Mouse (Mus musculus) hindbrain, embryonic 13.5 days (tissue): ENCODE results near the gene B4galt2. TPM values are rescaled to one million over a fixed set of nuclear protein-coding genes. Genes with fewer than 3 reads are reported as not detected.
A peak's percentile ranks its signal among the peaks of the same experiment; 100 is the strongest.

ENCODE experiments used
- ATAC-seq: fragments of 200-750 bp; cut with Nextera tagmentation; 2 replicates; pipeline ENCODE4 v1.8.0; 2017; ENCODE audit warnings: moderate TSS enrichment; ENCODE audit not compliant: low FRiP score
- H3K27ac ChIP-seq: fragments of 300-500 bp; sonication (generic); 2 replicates; pipeline ENCODE4 v1.5.1; 2015; ENCODE audit warnings: inconsistent platforms, mild to moderate bottlenecking, moderate library complexity
- H3K27me3 ChIP-seq: fragments of 300-500 bp; sonication (generic); 2 replicates; pipeline ENCODE4 v1.6.1; 2015; ENCODE audit warnings: mild to moderate bottlenecking, inconsistent platforms
- H3K36me3 ChIP-seq: fragments of 300-500 bp; sonication (generic); 2 replicates; pipeline ENCODE4 v1.6.1; 2015; ENCODE audit warnings: mild to moderate bottlenecking, inconsistent platforms
- H3K4me1 ChIP-seq: fragments of 300-500 bp; sonication (generic); replicated peaks from 2 replicates; pipeline ENCODE4 v1.6.1; 2015; ENCODE audit warnings: inconsistent platforms
- H3K4me2 ChIP-seq: fragments of 300-500 bp; sonication (generic); 2 replicates; pipeline ENCODE4 v1.6.1; 2015; ENCODE audit warnings: inconsistent platforms, mild to moderate bottlenecking, moderate library complexity
- H3K4me3 ChIP-seq: fragments of 300-500 bp; sonication (generic); 2 replicates; pipeline ENCODE4 v1.5.1; 2015; ENCODE audit warnings: mild to moderate bottlenecking, inconsistent platforms
- H3K9ac ChIP-seq: fragments of 300-500 bp; sonication (generic); 2 replicates; pipeline ENCODE4 v1.6.1; 2015; ENCODE audit warnings: mild to moderate bottlenecking, inconsistent platforms
- H3K9me3 ChIP-seq: fragments of 300-500 bp; sonication (generic); 2 replicates; pipeline ENCODE4 v1.6.1; 2016; ENCODE audit warnings: inconsistent platforms
- WGBS: fragments of 180-500 bp; shearing (Covaris S2); methylation state at CpG from one replicate; pipeline ENCODE4 v1.1.7; 2015; 5-methylcytosine and 5-hydroxymethylcytosine counted together
- polyA plus RNA-seq: library from polyadenylated mRNA; unstranded; fragments of >200 nt; fragmentation: Nextera tagmentation; extraction: Ambion mirVana; gene quantifications from 2 replicates; pipeline ENCODE4 v1.2.1, GENCODE M21; 2015

Gene B4galt2
- polyA plus RNA-seq, 1 experiment from 2014 or later, result 45.2 TPM

GRCm38 (mm10) chr4:117917402-117917801 is 34.1 kb upstream of the B4galt2 start:
- H3K36me3 ChIP-seq, result peaks cover under 1% of the 10 kb centered on the region; the same call in 1 of the 2 replicates
- no peak overlapping the region for H3K4me2 ChIP-seq
- no peak overlapping the region for H3K27ac ChIP-seq
- H3K27me3 ChIP-seq, result peaks cover 1% of the 10 kb centered on the region; the same call in 1 of the 2 replicates
- no peak overlapping the region for H3K4me3 ChIP-seq
- H3K9me3 ChIP-seq, result no peaks in the 10 kb centered on the region
- no peak overlapping the region for H3K9ac ChIP-seq
- 91% methylated on average over 4 of the region's 4 CpGs for WGBS
- peaks cover 27% of the 10 kb centered on the region for H3K4me1 ChIP-seq
- no peak for ATAC-seq

- ATAC-seq, result no peak
- 86% methylated on average over 5 of the region's 5 CpGs for WGBS
- peaks cover 37% of the 10 kb centered on the region for H3K4me1 ChIP-seq
- H3K4me3 ChIP-seq, result 0 out of 2 replicates have a peak overlapping the region, but pooled peaks have one; percentile 92
- no peak overlapping the region for H3K9ac ChIP-seq
- peak overlapping the region; percentile 100; the same call in 1 of the 2 replicates for H3K4me2 ChIP-seq
- no peaks in the 10 kb centered on the region for H3K27me3 ChIP-seq
- no peak overlapping the region for H3K27ac ChIP-seq
- no peaks in the 10 kb centered on the region for H3K9me3 ChIP-seq
- peaks cover 11% of the 10 kb centered on the region for H3K36me3 ChIP-seq
Measured at GRCm38 (mm10) chr4:117916386-117916785, 33.1 kb upstream of the B4galt2 start.

- Histone ChIP-seq H3K4me3 (peak overlapping the region; percentile 92), H3K4me2 (peak overlapping the region; percentile 100), H3K9me3 (no peaks in the 10 kb centered on the region), H3K9ac (peak overlapping the region; percentile 97), H3K27me3 (no peaks in the 10 kb centered on the region), H3K27ac (peak overlapping the region; percentile 88), H3K4me1 (peaks cover 45% of the 10 kb centered on the region), H3K36me3 (peaks cover 19% of the 10 kb centered on the region)
- ATAC-seq, result no peak
- WGBS, result 5% methylated on average over 19 of the region's 19 CpGs
Measured at GRCm38 (mm10) chr4:117915489-117916105, 32.3 kb upstream of the B4galt2 start.

GRCm38 (mm10) chr4:117914591-117915442 is 31.5 kb upstream of the B4galt2 start, which contains the start of gene Ipo13:
TSS of gene Ipo13 (minus strand) at chr4:117914999.
- Histone ChIP-seq H3K27me3 (no peaks in the 10 kb centered on the region), H3K4me1 (peaks cover 52% of the 10 kb centered on the region), H3K4me2 (peak within 1 kb of the TSS; percentile 100), H3K36me3 (peaks cover 21% of the 10 kb centered on the region), H3K9ac (peak within 1 kb of the TSS; percentile 97), H3K27ac (peak within 1 kb of the TSS; percentile 88), H3K4me3 (peak within 1 kb of the TSS; percentile 92), H3K9me3 (no peaks in the 10 kb centered on the region)
- under 1% methylated on average over 61 of the region's 61 CpGs for WGBS
- peak; percentile 95 for ATAC-seq

GRCm38 (mm10) chr4:117914031-117914430 is 30.7 kb upstream of the B4galt2 start:
- Histone ChIP-seq H3K9ac (peak overlapping the region; percentile 97), H3K27me3 (no peaks in the 10 kb centered on the region), H3K4me3 (peak overlapping the region; percentile 92), H3K27ac (no peak overlapping the region; the same call in 1 of the 2 replicates), H3K36me3 (peaks cover 21% of the 10 kb centered on the region), H3K4me2 (peak overlapping the region; percentile 100), H3K9me3 (no peaks in the 10 kb centered on the region), H3K4me1 (peaks cover 60% of the 10 kb centered on the region)
- peak; percentile 7; the same call in 1 of the 2 replicates for ATAC-seq
- WGBS, result 15% methylated on average over 8 of the region's 8 CpGs

GRCm38 (mm10) chr4:117913421-117913820 is 30.1 kb upstream of the B4galt2 start:
- Histone ChIP-seq H3K4me2 (peak overlapping the region; percentile 100), H3K27ac (no peak overlapping the region), H3K4me1 (peaks cover 66% of the 10 kb centered on the region), H3K27me3 (no peaks in the 10 kb centered on the region), H3K36me3 (peaks cover 21% of the 10 kb centered on the region), H3K9me3 (no peaks in the 10 kb centered on the region), H3K9ac (peak overlapping the region; percentile 97), H3K4me3 (peak overlapping the region; percentile 92)
- no peak for ATAC-seq
- WGBS, result 43% methylated on average over 3 of the region's 3 CpGs

- no peaks in the 10 kb centered on the region for H3K27me3 ChIP-seq
- H3K4me1 ChIP-seq, result peaks cover 73% of the 10 kb centered on the region
- peaks cover 21% of the 10 kb centered on the region for H3K36me3 ChIP-seq
- no peak for ATAC-seq
- H3K4me3 ChIP-seq, result peak overlapping the region; percentile 92
- H3K9ac ChIP-seq, result peak overlapping the region; percentile 97
- H3K27ac ChIP-seq, result no peak overlapping the region; the same call in 1 of the 2 replicates
- H3K4me2 ChIP-seq, result peak overlapping the region; percentile 100
- H3K9me3 ChIP-seq, result no peaks in the 10 kb centered on the region
- 62% methylated on average over 7 of the region's 7 CpGs for WGBS
Measured at GRCm38 (mm10) chr4:117912685-117913273, 29.5 kb upstream of the B4galt2 start.

- H3K4me1 ChIP-seq, result peaks cover 77% of the 10 kb centered on the region
- peak overlapping the region; percentile 97 for H3K9ac ChIP-seq
- no peaks in the 10 kb centered on the region for H3K27me3 ChIP-seq
- H3K9me3 ChIP-seq, result no peaks in the 10 kb centered on the region
- WGBS, result 83% methylated on average over 13 of the region's 13 CpGs
- H3K4me3 ChIP-seq, result no peak overlapping the region
- no peak overlapping the region for H3K27ac ChIP-seq
- H3K36me3 ChIP-seq, result peaks cover 21% of the 10 kb centered on the region
- no peak for ATAC-seq
- H3K4me2 ChIP-seq, result peak overlapping the region; percentile 100
Measured at GRCm38 (mm10) chr4:117912131-117912561, 28.9 kb upstream of the B4galt2 start.

GRCm38 (mm10) chr4:117908834-117909453 is 25.7 kb upstream of the B4galt2 start:
- Histone ChIP-seq H3K36me3 (peaks cover 49% of the 10 kb centered on the region), H3K4me1 (peaks cover 72% of the 10 kb centered on the region), H3K4me3 (peak overlapping the region; percentile 32), H3K27ac (peak overlapping the region; percentile 90), H3K9me3 (no peaks in the 10 kb centered on the region), H3K9ac (peak overlapping the region; percentile 67), H3K27me3 (no peaks in the 10 kb centered on the region), H3K4me2 (peak overlapping the region; percentile 50)
- 49% methylated on average over 8 of the region's 8 CpGs for WGBS
- peak; percentile 82 for ATAC-seq

- no peaks in the 10 kb centered on the region for H3K9me3 ChIP-seq
- H3K4me2 ChIP-seq, result no peak overlapping the region
- no peak overlapping the region for H3K4me3 ChIP-seq
- ATAC-seq, result no peak
- no peaks in the 10 kb centered on the region for H3K27me3 ChIP-seq
- no peak overlapping the region for H3K27ac ChIP-seq
- H3K4me1 ChIP-seq, result peaks cover 44% of the 10 kb centered on the region
- peaks cover 64% of the 10 kb centered on the region for H3K36me3 ChIP-seq
- H3K9ac ChIP-seq, result no peak overlapping the region
- WGBS, result 93% methylated on average over 3 of the region's 3 CpGs
Measured at GRCm38 (mm10) chr4:117906196-117906595, 22.9 kb upstream of the B4galt2 start.

- Histone ChIP-seq H3K4me1 (peaks cover 30% of the 10 kb centered on the region), H3K27ac (no peak overlapping the region), H3K9me3 (no peaks in the 10 kb centered on the region), H3K4me3 (no peak overlapping the region), H3K36me3 (peaks cover 70% of the 10 kb centered on the region), H3K4me2 (no peak overlapping the region), H3K9ac (no peak overlapping the region), H3K27me3 (no peaks in the 10 kb centered on the region)
- WGBS, result 95% methylated on average over 8 of the region's 8 CpGs
- no peak for ATAC-seq
Measured at GRCm38 (mm10) chr4:117904761-117905160, 21.5 kb upstream of the B4galt2 start.
